Mouse (Mus musculus) heart, postnatal 4 days (tissue): Measurements from ENCODE around the gene Clstn2. TPM values are rescaled to one million over a fixed set of nuclear protein-coding genes. Genes with fewer than 3 reads are reported as not detected.

Experiments
- DNase-seq: peaks from one replicate; pipeline ENCODE4 v3.0.0; 2021
- total RNA-seq, 2 experiments: library from RNA; stranded (reverse); gene quantifications; 2 replicates each; pipeline ENCODE4 v1.2.3; 2021

Clstn2 gene
- total RNA-seq = 1 to 10 TPM; 1.5 to 2.1 TPM

GRCm38 (mm10) chr9:98032573-98033272, at the start of gene Clstn2:
Clstn2 (minus strand) TSS chr9:98033181.
- peak; percentile 37 for DNase-seq

- DNase-seq = no peak
These were observed 34.8 kb upstream of the Clstn2 start for GRCm38 (mm10) chr9:98067767-98068166.

- no peak for DNase-seq
These were observed 28.7 kb upstream of the Clstn2 start for GRCm38 (mm10) chr9:98061646-98062045.

- DNase-seq = no peak
These were observed 24.3 kb upstream of the Clstn2 start for GRCm38 (mm10) chr9:98057291-98057690.

- no peak for DNase-seq
These were observed 18.4 kb upstream of the Clstn2 start for GRCm38 (mm10) chr9:98051343-98051742.

- peak; percentile 15 for DNase-seq
These were observed 383 bp upstream of the Clstn2 start for GRCm38 (mm10) chr9:98033273-98033855.

- DNase-seq = peak; percentile 6
These were observed 946 bp downstream of the Clstn2 start for GRCm38 (mm10) chr9:98031898-98032572.

GRCm38 (mm10) chr9:98030715-98031114, 2.3 kb downstream of the Clstn2 start:
- peak; percentile 22 for DNase-seq

- no peak for DNase-seq
These were observed 7.4 kb downstream of the Clstn2 start for GRCm38 (mm10) chr9:98025548-98025947.

- no peak for DNase-seq
These were observed 9.9 kb downstream of the Clstn2 start for GRCm38 (mm10) chr9:98023069-98023468.

- no peak for DNase-seq
These were observed 13.1 kb downstream of the Clstn2 start for GRCm38 (mm10) chr9:98019876-98020275.

- no peak for DNase-seq
These were observed 14.3 kb downstream of the Clstn2 start for GRCm38 (mm10) chr9:98018687-98019086.

- DNase-seq = no peak
These were observed 16.4 kb downstream of the Clstn2 start for GRCm38 (mm10) chr9:98016576-98016975.

- no peak for DNase-seq
These were observed 36.6 kb downstream of the Clstn2 start for GRCm38 (mm10) chr9:97996349-97996748.

- DNase-seq = no peak
These were observed 37.3 kb downstream of the Clstn2 start for GRCm38 (mm10) chr9:97995723-97996122.

GRCm38 (mm10) chr9:97992131-97992530, 40.9 kb downstream of the Clstn2 start:
- DNase-seq = no peak

- no peak for DNase-seq
These were observed 55.6 kb downstream of the Clstn2 start for GRCm38 (mm10) chr9:97977339-97977738.

- no peak for DNase-seq
These were observed 58.1 kb downstream of the Clstn2 start for GRCm38 (mm10) chr9:97974801-97975347.

- no peak for DNase-seq
These were observed 66.3 kb downstream of the Clstn2 start for GRCm38 (mm10) chr9:97966691-97967090.

- no peak for DNase-seq
These were observed 75.5 kb downstream of the Clstn2 start for GRCm38 (mm10) chr9:97957508-97957907.

GRCm38 (mm10) chr9:97956407-97957106, 76.4 kb downstream of the Clstn2 start:
- DNase-seq = no peak

GRCm38 (mm10) chr9:97953746-97954359, 79.1 kb downstream of the Clstn2 start:
- no peak for DNase-seq
